Mouse (Mus musculus) right cerebral cortex, adult 18-20 months (tissue): Measurements from ENCODE around the gene Wsb1.
"Not testable (repeated sequence)": the region's sequence is repeated elsewhere in the genome, so short reads cannot be mapped to it uniquely, and the experiment has no call there.

Experiments
- DNase-seq: peaks from one replicate; pipeline ENCODE4 v3.0.0; 2022; ENCODE audit warnings: mixed read lengths

The Wsb1 gene

DNA sequence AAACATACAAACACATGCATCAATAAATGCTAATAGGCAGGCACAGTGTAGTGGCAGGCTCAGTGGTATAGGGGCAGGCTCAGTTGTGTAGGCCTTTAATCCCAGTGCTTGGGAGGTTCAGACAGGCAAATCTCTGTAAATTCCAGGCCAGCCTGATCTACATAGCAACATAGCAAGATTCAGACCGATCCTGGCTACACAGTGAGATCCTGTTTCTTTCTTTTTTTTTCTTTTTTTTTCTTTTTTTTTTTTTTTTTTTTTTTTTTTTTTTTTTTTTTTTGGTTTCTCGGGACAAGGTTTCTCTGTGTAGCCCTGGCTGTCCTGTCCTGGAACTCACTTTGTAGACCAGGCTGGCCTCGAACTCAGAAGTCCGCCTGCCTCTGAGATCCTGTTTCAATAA is 5.7 kb upstream of the Wsb1 start:
- DNase-seq = not testable (repeated sequence)

DNA sequence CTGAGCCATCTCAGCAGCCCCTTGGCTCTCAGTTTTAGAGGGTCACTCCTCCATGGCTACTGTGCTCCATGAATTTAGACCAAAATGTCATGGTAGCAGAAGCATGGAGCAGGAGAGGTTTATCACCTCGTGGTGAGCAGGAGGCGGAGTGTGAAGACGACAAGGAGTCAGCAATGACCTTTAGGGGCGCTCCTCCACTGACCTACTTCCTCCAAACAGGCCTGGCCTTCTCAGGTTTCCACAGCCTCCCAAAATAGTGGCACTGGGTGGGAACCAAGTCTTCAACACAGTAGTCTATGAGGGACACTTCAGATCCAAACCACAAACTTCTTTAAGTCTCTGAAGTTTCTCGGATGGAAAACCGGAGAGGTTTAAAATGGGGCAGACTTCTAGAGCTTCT is 4.3 kb upstream of the Wsb1 start:
- no peak for DNase-seq

DNA sequence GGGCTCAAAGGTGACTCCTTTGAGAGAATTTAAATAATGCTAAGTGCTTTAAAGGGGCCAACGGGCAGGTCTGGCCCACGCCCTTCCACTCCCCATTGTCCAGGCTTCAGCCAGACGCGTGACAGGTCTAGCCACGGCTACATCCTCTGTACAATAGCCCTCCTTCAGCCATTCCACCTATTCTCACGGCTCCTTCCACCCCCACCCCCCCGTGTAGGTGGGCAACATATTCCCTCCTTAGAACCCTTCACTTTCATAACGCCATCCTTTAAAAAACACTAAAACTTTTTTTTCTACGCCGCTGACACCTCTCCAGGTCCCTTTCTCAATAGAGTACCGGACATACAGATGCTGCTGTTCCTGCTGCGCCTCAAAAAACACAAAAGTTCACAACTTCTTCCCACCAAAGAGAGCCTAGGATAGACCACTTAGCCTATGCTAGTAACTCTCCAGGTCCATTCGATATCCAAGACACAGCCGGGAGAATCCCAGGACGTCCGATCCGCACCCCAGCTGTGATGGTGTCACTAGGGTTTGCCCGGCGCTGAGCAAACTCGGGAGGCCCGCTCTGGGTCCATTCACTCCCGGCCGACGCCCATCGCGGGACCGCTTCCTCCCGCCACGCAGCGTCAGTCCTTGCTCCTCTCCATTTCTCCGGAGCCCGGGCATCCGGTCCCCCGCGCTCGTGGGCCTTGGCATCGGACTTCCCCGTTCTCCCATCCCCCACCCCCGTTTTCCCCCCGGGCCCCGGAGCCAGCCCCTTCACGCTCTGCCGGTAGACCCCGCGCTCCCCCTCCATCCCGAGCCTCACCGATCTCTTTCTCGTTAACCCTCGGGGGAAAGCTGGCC is 705 bp downstream of the Wsb1 start:
- DNase-seq = peak; percentile 29

DNA sequence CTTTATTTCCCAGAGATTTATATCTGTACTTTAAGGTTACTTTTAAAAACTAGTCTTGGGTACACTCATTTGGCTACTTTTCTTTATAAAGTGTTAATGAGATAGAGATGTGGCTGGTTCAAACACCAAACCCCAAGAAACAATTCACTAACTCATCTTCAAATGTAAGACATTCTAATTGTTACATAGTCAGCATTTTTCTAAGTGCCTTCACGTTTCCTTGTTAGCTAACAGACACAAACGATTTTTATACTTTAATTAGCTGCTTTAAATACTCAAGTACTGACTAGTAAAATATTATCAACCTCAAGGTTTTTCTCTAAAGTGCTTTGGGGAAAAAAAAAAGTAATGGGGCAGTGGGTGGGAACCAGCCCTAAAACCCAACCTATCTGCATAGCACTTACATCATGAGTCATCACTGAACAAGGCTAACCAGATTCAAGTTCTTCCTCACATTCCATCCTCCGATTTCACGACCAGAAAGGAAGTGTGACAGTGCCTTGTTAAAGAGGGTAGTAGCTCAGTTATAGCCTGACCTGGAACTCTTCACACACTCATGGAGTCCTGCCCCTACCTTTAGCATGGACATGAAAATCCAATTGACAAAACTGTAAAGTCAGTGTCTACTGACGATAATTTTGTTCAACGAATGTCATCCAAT is 1.5 kb downstream of the Wsb1 start:
- DNase-seq = no peak

DNA sequence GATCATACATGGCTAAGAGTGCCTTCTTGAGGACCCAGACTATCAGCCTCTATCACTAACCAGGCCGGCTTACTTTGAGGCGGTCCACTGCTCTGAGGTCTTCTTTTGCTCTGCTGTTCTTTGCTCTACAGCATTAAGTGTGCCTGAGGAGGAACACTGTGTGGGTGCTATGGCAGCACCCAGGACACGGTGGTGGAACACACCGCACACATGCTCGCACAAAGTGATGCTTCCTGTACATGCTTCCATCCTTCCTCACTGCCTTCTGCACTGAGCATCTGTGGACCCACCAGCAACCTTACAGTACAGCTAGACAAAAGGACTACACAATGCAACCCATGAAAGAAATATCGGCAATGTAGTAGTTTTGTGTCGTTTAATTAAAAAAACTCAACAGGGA is 15.4 kb downstream of the Wsb1 start:
- DNase-seq = no peak

DNA sequence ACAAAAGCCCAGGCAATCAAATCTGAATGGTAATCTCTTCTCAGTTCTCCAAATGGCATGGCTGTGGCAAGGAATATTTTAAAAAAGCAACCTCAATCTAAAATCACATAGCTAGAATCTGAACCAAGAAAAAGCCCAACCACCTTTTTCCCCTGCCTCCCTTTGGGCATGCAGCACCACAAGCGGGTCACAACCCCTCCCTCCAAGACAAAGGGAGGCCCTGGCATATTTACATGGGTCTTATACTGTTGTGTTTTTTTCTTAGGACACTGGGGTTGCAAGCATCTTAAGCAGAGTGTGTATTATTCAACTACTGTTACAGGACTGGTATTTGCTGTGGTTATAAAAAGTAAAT is 16.1 kb downstream of the Wsb1 start:
- no peak for DNase-seq

DNA sequence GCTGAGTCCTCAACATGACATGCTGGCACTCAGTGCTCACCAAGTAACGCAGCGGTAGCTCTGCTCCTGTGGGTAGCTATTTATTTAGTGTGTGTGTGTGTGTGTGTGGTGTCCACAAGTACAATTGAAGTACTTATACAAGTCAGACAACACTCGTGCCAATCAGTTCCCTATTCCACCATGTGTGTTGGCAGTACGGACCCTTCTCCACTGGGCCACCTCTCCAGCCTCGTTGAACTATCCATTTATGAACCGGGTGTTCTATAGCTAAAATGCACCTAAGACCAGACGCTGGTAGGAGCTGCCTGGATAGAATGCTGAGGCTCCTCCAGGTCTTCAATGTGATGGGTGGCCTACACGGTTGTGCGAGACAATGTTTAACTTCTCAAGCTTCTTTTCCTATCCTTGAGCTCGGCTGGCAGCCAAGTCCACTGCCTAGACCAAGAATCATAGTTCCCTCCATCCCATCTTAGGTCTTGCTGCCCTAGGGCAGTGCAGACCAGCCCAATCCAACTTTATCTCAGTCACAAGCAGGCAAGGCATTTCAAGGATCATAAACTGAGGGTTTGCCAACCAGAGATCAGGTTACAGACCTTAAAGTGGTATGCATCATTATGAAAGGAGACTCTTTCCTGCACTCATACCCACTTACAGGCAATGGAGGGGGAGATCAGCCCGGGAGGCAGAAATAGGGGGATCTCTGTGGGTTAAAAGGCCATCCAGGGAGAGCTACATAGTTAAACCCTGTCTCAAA is 16.6 kb downstream of the Wsb1 start:
- no peak for DNase-seq

DNA sequence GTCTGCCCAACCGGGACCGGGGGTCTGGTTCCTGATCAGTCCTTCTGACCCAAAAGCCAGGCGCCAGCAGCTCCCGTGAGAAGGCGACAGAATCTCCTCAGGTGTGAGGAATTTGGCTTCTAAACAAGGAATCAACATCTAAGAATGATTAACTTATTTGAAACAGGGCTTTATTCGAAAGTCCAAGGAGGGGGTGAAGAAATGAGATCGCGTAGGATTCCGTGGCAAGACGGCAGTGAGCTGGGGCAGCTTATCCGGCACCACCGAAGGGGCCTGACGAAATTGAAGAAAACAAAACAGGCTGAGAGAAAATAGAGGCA is 24.3 kb downstream of the Wsb1 start:
- no peak for DNase-seq

DNA sequence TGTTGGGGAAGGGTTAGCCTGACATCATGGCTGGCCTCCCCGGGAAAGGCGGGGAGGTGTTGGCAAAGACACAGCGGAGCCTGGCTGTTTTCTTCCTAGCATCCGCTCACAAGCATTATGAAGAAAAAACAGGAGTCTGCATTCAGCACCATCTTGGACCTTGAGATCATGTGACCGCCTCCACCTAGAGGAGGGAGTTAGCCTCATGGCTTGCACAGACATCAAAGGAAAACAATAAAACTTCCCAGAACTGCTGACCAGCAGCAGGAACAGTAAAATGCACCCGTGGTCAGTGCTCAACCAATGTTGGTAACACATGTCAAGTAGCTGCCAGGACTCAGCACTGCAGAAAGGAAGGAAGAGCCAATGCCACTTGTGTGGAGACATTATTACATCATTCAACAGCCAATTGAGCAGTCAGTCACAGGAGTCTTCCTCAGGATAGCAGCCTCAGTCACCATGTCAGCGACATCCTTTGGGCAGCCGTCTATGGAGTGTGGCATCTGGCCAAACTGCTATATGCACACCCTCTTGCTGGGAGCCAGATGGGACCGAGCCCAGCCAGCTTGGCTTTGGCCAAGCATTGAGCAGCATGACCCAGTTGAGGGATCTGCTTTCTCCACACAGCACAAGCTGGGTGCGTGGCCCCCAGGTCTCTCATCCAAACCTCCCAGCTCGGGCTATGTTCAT is 24.8 kb downstream of the Wsb1 start:
- DNase-seq = no peak

DNA sequence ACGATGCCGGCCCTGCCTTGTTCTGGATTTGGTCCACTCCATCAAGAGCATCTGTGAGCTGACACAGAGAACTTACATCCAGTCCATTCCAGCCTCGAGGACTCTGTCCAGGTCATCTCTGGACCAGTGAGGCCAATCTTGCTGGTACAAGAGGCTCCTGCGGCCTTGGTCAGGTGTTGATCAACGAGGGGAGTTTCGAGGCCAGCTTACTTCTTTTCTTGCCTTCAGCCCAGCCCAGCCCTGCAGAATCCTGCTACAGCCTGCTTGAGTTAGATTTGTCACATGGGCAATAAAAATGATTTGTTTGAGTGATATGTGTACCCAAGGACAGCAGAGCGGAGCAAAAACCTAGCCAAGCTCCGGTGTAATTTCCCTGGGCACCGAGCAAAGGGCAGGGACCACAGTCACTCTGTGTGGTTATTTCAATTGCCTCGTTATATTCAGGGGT is 25.4 kb downstream of the Wsb1 start:
- no peak for DNase-seq

DNA sequence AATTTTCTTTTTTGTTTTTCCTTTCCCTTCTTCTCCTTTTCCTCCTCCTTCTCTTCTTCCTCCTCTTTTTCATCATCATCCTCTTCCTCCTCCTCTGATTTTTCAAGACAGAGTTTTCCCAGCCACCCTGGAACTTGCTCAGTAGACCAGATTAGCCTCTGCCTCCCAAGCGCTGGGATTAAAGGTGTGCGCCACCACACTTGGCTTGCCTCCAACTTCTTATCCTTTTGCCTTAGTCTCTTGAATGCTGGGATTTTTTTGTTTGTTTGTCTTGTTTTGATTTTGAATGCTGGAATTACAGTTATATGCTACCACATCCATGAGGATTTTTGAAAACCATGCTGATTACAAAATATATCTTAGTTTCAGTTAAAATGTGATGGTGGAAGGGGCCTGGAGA is 26.4 kb downstream of the Wsb1 start:
- DNase-seq = no peak

DNA sequence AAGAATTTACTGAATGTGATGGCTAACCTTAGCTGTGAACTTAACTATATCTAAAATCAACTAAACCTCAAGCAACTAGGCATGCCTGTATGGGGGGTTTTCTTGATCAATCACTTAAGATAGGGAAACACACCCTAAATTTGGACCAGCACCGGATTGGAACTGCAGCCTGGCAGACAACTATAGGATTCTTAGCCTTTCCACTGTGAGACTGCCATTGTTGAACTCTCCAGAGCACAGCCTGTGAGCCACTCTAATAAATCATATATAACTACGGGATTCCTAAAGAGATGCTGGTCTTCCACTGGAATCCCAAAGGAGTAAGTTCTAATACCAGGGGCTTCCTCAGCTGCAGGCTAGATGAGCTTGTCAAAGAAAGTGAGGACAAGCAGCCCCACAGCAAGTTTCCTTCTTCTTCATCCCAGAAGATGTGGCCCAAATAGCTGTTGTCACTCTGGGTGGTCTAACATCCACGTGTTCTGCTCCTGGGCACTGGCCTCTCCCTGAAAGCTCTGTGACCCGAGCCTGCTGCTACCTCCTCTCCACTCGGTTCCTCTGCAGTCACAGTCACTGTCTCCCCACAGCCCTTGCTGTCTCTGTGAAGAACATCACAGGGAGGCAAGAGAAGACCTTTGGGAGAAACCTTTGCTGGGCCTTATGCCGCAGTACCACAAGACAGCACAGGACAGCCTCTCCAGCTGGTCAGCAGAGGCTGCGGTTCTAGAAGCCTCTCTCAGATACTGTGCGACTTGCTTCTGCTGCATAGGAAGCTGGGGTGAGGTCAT is 28.9 kb downstream of the Wsb1 start:
- DNase-seq = no peak

DNA sequence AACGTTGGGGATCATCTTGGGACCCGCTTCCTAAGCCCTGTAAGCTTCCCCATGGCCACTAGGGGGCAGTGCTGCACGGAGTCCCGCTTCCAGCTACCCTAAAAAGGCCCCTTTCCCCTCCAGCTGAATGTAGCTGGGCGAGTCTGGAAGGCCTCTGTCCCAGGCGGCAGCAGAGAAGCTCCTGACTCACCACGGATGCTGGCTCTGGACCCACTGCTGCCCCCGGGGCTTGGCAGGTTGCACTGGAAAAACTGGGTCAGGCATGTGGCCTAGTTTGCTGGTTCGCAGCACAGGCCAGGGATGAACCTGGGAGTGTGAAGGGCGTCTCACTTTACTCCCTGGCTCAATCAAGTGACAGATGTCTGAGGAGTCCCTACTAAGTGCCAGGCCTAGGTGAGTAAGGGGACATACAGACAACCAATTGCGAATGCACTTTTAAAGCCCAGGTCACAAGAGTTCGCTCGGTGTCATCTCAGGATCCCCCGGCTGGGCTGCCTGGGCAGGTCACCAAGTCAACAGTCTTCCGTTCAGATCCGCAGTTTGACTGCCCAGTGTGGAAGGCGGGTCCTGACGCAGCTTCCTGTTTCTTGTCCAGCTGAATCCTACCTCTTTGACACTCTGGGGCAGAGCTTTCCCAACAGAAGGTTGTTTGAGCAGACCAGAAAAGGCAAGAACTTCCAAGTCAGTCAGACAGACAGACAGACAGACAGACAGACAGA is 29.8 kb downstream of the Wsb1 start:
- DNase-seq = peak; percentile 72

DNA sequence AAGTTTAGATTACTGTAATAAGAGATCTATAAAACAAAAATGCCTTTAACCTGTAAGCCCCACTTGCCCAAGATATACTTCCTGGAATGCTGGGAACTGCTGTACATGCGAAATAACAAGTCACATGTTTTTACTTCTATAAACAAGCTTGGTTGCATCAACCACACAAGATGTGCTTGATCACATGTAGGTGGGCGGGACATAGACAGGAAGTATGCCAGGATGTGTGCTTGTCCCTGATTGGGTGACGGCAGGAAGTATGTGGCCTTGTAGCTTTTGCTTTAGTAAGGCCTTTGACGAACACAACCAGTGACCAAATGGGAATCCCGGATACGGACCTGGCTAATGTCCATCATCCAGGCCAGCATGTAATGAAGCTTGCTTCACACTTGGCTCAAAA is 31.1 kb downstream of the Wsb1 start:
- no peak for DNase-seq

DNA sequence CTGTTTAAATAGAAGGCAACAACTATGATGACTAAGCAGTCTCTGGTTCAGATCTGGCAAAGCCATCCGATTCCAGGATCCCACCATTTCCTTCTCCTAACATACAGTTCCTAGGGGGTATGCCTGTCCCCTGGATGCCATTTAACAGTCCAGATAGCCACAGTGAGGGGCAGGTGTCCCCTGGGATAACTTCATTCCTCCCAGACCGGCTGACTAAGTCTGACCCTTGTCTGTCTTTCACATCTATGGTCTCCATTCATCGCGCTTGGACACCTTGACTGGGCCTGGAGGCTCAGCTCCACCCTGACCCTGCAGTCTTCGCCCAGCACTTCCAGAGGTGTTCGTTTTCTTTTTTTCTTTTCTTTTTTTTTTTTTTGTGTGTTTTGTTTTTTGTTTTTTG is 31.8 kb downstream of the Wsb1 start:
- DNase-seq = no peak

DNA sequence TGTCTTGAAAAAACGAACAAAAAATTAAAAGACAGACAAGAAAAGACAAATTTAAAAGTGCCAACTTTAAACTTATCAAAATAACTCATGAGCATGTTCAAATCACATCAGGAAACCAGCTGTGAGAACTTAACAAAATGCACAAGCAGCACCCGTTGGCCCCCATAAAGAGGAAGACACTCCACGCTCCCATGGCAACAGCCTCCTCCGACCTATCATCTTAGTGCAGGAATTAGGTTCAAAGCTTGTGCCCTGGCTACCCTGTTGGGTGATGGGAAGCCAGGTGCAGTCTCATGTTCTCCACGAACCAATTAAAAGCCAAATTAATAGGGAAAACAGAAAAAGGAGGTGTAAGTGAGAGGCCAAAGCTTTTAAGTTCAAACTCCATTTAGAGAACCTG is 32.8 kb downstream of the Wsb1 start:
- DNase-seq = no peak

DNA sequence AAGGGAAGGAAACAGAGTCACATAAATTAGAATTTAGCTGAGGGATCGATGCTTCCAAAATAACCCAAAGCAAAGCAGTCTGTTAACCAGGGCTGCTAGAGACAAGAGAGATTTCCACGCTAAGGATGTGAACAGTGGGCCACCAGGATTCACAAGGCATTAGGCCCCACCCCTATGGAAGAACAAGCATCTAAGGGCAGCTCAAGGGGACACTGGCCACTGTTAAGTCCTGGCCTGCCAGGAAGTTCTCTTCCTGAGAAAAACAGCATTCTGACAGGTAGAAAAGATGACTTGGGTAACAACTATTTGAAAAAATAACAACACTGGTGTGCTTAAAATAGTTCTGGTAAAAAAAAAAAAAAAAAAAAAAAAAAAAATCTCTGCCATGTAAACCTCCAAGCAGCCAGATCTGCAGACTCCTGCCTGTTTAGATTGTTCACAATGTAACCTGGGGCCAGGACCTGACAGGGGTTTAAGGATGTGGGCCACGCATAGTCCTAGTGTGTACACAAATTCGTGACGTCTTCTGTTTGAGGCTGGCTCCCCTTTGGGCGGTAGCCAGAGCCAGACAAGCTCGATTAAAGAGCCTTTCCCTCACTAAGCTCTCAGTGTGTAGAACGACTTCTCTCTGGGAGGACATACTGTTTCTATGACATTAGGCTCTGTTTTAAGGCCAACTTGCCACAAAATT is 35.4 kb downstream of the Wsb1 start:
- DNase-seq = no peak

DNA sequence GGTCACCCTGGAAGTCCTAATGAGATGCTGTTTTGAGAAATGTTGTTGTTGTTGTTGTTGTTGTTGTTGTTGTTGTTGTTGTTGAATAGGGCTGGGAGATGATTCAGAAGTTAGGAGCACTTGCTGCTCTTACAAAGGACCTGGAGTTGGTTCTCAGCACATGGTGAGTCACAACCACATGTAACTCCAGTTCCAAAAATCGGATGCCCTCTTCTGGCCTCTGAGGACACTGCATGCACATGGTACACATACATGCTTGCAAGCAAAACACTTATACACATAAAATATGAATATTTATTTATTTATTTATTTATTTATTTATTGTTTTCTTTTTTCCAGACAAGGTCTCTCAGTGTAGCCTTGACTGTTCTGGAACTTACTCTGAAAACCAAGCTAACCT is 36.4 kb downstream of the Wsb1 start:
- DNase-seq = no peak

DNA sequence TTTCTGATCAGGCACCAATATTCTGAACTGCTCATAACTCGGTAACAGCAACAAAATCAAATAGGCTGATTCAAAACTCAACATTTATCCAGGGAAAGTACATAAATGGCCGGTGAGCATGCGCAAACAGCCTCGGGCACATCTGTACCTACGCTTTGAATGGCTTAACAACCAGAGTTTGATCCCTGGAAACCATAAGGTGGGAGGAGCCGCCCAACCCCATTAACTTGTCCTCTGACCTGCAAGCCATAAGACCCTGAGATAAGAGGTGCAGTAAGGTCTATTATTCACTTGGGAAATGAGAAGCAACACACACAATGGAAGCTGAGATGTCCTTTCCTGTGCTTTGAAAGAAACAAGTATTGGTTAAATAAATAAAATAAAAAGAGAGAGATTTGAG is 37.3 kb downstream of the Wsb1 start:
- DNase-seq = no peak

DNA sequence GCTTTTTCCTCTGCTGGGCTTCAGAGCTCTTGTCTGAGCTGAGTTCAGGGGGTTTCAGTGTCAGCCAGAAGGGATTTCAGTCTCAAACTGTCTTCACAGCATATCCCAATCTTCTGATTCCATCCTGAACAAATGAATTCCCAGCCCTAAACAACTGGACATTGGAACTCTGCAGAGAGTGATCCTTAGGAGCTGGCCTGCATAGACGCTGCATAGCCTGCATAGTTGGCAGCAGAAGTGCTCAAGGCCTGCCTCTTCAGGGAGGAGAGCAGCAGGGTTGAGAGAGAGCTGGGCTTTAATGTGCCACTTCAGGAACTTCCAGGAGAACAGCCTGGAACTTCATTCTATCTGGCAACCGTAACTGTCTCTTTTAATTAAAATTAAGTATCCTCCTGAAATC is 38.9 kb downstream of the Wsb1 start:
- DNase-seq = no peak

DNA sequence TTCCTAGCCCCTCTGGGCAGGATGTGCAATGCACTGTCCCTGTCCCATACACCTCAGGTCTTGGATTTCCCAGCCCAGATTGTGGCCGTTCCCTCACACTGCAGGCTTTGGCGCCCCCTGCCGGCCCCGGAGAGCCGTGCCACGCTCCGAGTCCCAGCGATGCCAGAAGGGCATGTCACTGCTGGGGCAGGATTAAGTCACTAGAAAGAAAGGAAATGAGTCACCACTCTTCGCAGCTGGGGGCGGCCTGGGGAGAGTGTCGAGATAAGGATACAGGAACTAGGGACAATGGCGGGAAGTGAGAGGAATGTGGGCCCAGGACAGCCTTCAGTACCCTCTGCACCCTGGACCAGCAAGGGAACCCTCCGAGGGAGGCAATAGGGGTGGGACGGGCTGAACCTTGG is 40.5 kb downstream of the Wsb1 start:
- peak; percentile 84 for DNase-seq
